Mouse (Mus musculus) heart, postnatal 4 days (tissue): Measurements from ENCODE around the gene Runx2. TPM values are rescaled to one million over a fixed set of nuclear protein-coding genes. Genes with fewer than 3 reads are reported as not detected.
A peak's percentile ranks its signal among the peaks of the same experiment; 100 is the strongest.

Experiments
- DNase-seq: peaks from one replicate; pipeline ENCODE4 v3.0.0; 2021
- total RNA-seq, 2 experiments: library from RNA; stranded (reverse); gene quantifications; 2 replicates each; pipeline ENCODE4 v1.2.3; 2021

Runx2 gene
- total RNA-seq, result under 1 TPM; 0.25 to 0.50 TPM

GRCm38 (mm10) chr17:44814508-44815175 is at the start of gene Runx2:
Runx2 (minus strand) TSS chr17:44814797.
- DNase-seq, result no peak

- no peak for DNase-seq
Observed at GRCm38 (mm10) chr17:44863165-44863564, 48.6 kb upstream of the Runx2 start.

GRCm38 (mm10) chr17:44842184-44842583 is 27.6 kb upstream of the Runx2 start:
- no peak for DNase-seq

- DNase-seq, result no peak
Observed at GRCm38 (mm10) chr17:44831201-44831600, 16.6 kb upstream of the Runx2 start.

- DNase-seq, result no peak
Observed at GRCm38 (mm10) chr17:44829587-44829986, 15.0 kb upstream of the Runx2 start.

- no peak for DNase-seq
Observed at GRCm38 (mm10) chr17:44827964-44828363, 13.4 kb upstream of the Runx2 start.

GRCm38 (mm10) chr17:44827124-44827523 is 12.5 kb upstream of the Runx2 start:
- DNase-seq, result no peak

- no peak for DNase-seq
Observed at GRCm38 (mm10) chr17:44821940-44822339, 7.3 kb upstream of the Runx2 start.

GRCm38 (mm10) chr17:44819816-44820215 is 5.2 kb upstream of the Runx2 start:
- no peak for DNase-seq

GRCm38 (mm10) chr17:44818825-44819224 is 4.2 kb upstream of the Runx2 start:
- DNase-seq, result no peak

- no peak for DNase-seq
Observed at GRCm38 (mm10) chr17:44807031-44807430, 7.6 kb downstream of the Runx2 start.

GRCm38 (mm10) chr17:44797331-44797730 is 17.3 kb downstream of the Runx2 start:
- no peak for DNase-seq

- no peak for DNase-seq
Observed at GRCm38 (mm10) chr17:44792218-44792917, 22.2 kb downstream of the Runx2 start.

- DNase-seq, result no peak
Observed at GRCm38 (mm10) chr17:44788982-44789747, 25.4 kb downstream of the Runx2 start.

GRCm38 (mm10) chr17:44783143-44783542 is 31.5 kb downstream of the Runx2 start:
- no peak for DNase-seq

GRCm38 (mm10) chr17:44782366-44782765 is 32.2 kb downstream of the Runx2 start:
- DNase-seq, result no peak

- DNase-seq, result no peak
Observed at GRCm38 (mm10) chr17:44780353-44780752, 34.2 kb downstream of the Runx2 start.

- DNase-seq, result no peak
Observed at GRCm38 (mm10) chr17:44778141-44778540, 36.5 kb downstream of the Runx2 start.

GRCm38 (mm10) chr17:44777337-44777804 is 37.2 kb downstream of the Runx2 start:
- peak; percentile 79 for DNase-seq

GRCm38 (mm10) chr17:44776738-44777270 is 37.8 kb downstream of the Runx2 start, which contains the start of gene Supt3:
Supt3 (plus strand) TSS chr17:44777152.
- peak; percentile 98 for DNase-seq

GRCm38 (mm10) chr17:44772576-44772975 is 42.0 kb downstream of the Runx2 start:
- no peak for DNase-seq

GRCm38 (mm10) chr17:44770871-44771270 is 43.7 kb downstream of the Runx2 start:
- no peak for DNase-seq

GRCm38 (mm10) chr17:44768522-44768921 is 46.1 kb downstream of the Runx2 start:
- DNase-seq, result no peak
